Mouse (Mus musculus): ENCODE measurements around the gene Abcb9.

Abcb9 gene

GRCm38 (mm10) chr5:124016291-124016821 is 79.2 kb downstream of the Abcb9 start:
- in situ Hi-C loops (cut with MboI, MseI) = no loop called here

- in situ Hi-C loops (cut with MboI, MseI) = no loop called here
Measured at GRCm38 (mm10) chr5:124015727-124016126, 79.9 kb downstream of the Abcb9 start.

DNA sequence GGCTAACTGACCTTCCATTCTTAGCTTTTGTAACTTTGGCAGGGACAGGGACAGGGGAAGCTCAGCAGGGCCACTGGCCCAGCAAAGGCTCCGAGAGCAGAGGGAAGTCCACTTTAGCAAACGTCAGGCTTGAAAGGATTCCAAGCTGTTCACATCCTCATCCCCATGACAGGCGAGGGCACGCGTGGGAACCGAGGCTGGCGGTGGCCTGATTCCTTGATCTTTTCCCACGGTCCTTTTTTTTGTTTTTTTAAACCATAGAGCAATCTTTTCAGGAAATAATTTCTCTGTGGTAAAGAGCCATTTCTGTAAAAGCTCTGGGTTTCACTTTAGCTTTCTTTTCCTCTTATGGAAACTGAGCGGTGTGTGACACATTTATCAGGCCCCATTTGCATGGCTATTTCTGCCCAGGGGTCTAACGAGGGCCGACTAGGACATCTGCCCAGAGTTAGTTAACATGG is 80.8 kb downstream of the Abcb9 start:
- in situ Hi-C loops (cut with MboI, MseI) = no loop called here

GRCm38 (mm10) chr5:124014180-124014579 is 81.4 kb downstream of the Abcb9 start:
- in situ Hi-C loops (cut with MboI, MseI) = no loop called here

DNA sequence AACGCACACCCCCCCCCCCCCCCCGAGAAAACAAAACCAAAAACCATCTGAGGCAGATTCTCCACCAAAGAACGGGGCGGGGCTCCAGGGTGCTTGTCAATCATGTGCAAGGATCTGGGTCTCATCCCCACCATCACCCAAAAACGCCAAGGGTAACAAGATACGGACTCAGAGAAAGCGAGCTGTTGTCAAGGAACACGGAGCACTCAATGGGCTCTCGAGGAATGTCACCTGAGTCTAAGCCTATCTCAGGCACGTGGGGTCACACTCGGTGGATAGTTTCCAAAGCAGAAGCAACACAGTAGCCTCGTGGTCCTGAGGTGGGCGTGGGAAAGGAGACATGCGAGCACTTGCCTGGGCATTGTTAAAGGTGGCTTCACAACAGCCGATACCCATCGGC is 81.9 kb downstream of the Abcb9 start:
- in situ Hi-C loops (cut with MboI, MseI) = no loop called here

DNA sequence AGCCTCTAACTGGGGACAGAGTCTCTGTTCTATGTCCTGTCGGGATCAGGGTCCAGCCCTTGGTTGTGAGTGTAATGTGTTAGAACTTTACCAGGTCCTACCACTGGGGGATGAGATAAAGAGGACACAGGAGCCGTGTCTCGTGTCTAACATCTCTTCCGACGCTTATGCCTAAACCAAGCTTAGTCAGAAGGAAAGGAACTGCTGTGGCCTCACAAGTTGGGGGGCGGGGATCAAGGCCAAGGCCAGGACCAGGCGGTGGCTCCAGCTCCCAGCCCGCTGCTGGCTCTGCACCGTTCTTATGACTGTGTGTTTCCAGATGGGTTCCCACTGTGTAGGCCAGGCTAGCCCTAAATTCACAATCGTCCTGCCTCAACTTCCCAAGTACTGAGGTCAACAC is 82.7 kb downstream of the Abcb9 start:
- in situ Hi-C loops (cut with MboI, MseI) = no loop called here

- in situ Hi-C loops (cut with MboI, MseI) = no loop called here
Measured at GRCm38 (mm10) chr5:124011927-124012326, 83.7 kb downstream of the Abcb9 start.

Measured in T-helper 17 cell (primary cell).